Mouse (Mus musculus): ENCODE results near the gene Gm10447. TPM values are rescaled to one million over a fixed set of nuclear protein-coding genes. Genes with fewer than 3 reads are reported as not detected.

Gm10447 gene
- total RNA-seq, 2 experiments from 2014 or later = 0.16 to 0.17 TPM

Small RNAs within 50 kb of the gene (microRNA-seq; reads per million reads assigned to microRNA genes)
- gene Mir6920 = not detected

Other genes with a start within 250 kb of the Gm10447 start
- gene Hspa4, start 156.7 kb downstream of the Gm10447 start, total RNA-seq (2021) = 100 to 1,000 TPM; 172 to 250 TPM
- 10 to 100 TPM; 11.0 to 13.3 TPM for gene Zcchc10, start 132.4 kb downstream of the Gm10447 start, total RNA-seq (2021)
- 100 to 1,000 TPM; 157 to 207 TPM for gene Aff4, start 106.3 kb downstream of the Gm10447 start, total RNA-seq (2021)
- not detected for gene Leap2, start 33.9 kb downstream of the Gm10447 start, total RNA-seq (2021)
- gene Uqcrq, start 26.3 kb downstream of the Gm10447 start, total RNA-seq (2021) = 1,000 to 10,000 TPM; 1,132 to 1,289 TPM
- 1 to 10 TPM; 3.3 to 4.0 TPM for gene Gdf9, start 26.1 kb downstream of the Gm10447 start, total RNA-seq (2021)
- 1 to 10 TPM; 2.5 to 6.0 TPM for gene Shroom1, start 95 bp upstream of the Gm10447 start, total RNA-seq (2021)
- gene Gm9837, start 13.4 kb upstream of the Gm10447 start, total RNA-seq (2021) = not detected
- gene Gm9945, start 23.1 kb upstream of the Gm10447 start, total RNA-seq (2021) = not detected
- gene Sowaha, start 23.2 kb upstream of the Gm10447 start, total RNA-seq (2021) = under 1 TPM; 0.20 to 0.30 TPM
- 10 to 100 TPM; 35.0 to 42.6 TPM for gene Sept8, start 62.1 kb upstream of the Gm10447 start, total RNA-seq (2021)
- 10 to 100 TPM; 24.1 to 31.1 TPM for gene Kif3a, start 110.3 kb upstream of the Gm10447 start, total RNA-seq (2021)
- gene Il4, start 161.6 kb upstream of the Gm10447 start, total RNA-seq (2021) = not detected
- gene Il13, start 177.6 kb upstream of the Gm10447 start, total RNA-seq (2021) = not detected